Mouse (Mus musculus): ENCODE data around the gene Otof. TPM values are rescaled to one million over a fixed set of nuclear protein-coding genes. Genes with fewer than 3 reads are reported as not detected.

The Otof gene
- total RNA-seq (2015): not detected in 2 replicates
- 0.08 TPM in 1 of 2 replicates, not detected in the other for total RNA-seq (2017)

- ATAC-seq (replicated peaks; ENCODE audit: poor library complexity): no peak
Observed at GRCm38 (mm10) chr5:30461821-30462220, at the start of gene Otof. TSS of gene Otof (minus strand) at chr5:30461932.

GRCm38 (mm10) chr5:30497299-30497698, 35.6 kb upstream of the Otof start:
- ATAC-seq (replicated peaks; ENCODE audit: poor library complexity): no peak

GRCm38 (mm10) chr5:30496821-30497220, 35.1 kb upstream of the Otof start:
- no peak for ATAC-seq (replicated peaks; ENCODE audit: poor library complexity)

DNA sequence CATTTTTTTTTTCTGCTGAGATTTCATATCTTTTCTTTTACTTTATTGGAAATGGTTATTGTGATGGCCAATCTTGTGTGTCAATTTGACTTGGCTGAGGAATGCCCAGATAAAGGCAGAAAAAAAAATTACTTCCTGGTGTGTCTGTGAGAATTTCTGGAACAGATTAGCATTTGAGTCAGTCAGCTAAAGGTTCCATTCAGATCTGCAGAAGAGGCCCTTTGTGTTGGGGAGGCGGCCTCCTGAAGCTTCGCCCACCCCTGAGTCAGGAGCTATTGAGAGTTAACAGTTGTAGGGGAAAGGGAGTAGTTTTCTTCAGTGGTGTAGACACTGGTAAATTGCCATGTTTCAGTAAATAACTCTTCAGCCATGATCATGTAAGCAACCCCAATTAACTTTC, 33.6 kb upstream of the Otof start:
- ATAC-seq (replicated peaks; ENCODE audit: poor library complexity): no peak

GRCm38 (mm10) chr5:30494606-30495005, 32.9 kb upstream of the Otof start:
- no peak for ATAC-seq (replicated peaks; ENCODE audit: poor library complexity)

DNA sequence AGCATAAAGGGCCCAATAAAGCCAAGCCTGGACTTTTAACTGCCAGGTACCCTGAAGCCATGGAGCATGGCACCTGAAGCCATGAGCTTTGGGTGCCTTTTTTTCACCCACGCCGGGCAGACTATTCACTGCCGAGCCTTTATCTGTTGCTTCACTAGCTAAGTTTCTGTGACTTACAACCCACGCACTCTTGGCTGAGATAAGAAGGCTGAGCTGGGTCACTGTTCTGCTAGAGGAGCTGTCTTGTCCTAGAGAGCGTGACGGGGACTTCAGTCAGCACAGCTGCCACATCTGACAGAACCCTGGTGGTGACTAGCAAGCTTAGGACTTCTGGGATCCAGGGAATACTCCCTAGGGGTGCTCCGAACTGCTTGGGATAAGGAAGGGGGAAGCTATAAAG, 32.0 kb upstream of the Otof start:
- no peak for ATAC-seq (replicated peaks; ENCODE audit: poor library complexity)

DNA sequence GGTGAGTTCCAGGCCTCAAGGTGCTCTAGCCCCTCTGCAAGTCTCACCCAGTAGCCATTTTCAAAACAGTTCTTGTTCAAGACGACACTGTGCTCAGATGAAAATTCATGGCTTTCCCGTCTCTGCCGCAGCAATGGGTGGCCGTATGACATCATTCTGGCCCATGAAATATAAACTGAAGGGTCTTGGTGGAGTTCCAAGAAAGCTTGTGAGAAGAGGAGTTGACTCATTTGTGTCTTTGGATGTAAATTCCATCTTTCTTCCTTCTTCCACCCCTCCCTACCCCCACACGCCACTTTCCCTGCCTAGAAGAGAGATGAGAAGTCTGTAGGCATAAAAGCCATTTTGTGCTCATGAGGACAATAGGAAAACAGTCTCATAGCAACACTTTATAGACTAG, 29.1 kb upstream of the Otof start:
- ATAC-seq (replicated peaks; ENCODE audit: poor library complexity): no peak

- ATAC-seq (replicated peaks; ENCODE audit: poor library complexity): no peak
Observed at GRCm38 (mm10) chr5:30490215-30490614, 28.5 kb upstream of the Otof start.

DNA sequence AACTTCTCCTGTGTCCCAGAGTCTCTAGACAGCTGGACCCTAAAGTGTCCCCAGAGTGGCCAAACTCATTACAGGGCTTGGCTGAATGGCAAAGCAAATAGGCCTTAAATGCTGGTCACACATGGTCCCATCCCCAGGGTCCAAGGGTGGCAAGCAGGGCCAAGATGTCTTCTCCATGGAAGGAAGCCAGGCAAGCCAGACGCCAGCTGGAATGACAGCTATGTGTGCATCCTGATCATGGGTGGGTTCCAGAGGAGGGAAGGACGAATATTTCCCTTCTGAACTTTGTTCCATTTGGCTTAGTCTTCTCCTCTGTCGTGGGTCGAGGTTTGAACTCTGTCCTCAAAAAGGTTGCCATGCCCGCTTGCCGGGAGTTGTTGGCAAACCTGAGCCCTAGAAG, 23.4 kb upstream of the Otof start:
- no peak for ATAC-seq (replicated peaks; ENCODE audit: poor library complexity)

DNA sequence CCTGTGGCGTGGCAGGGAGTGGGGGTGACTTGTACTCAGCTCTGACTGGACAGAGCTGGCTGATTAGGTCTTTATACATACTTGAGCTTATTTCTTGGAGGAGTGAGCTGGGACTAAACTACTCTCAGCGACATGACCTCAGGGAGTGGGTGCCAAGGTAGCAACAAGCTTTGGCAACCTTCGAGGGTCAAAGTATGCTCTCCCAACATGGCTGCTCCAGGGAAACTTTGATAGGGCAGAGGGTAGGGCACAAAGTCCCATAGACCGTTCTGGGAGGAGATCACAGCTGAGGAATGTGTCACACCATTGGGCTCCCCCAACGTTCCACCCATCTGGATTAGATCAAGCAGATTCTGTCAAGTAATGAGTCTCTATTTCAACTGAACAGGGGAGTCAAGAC, 22.9 kb upstream of the Otof start:
- no peak for ATAC-seq (replicated peaks; ENCODE audit: poor library complexity)

GRCm38 (mm10) chr5:30483533-30483932, 21.8 kb upstream of the Otof start:
- no peak for ATAC-seq (replicated peaks; ENCODE audit: poor library complexity)

GRCm38 (mm10) chr5:30482319-30482718, 20.6 kb upstream of the Otof start:
- peak; percentile 80 for ATAC-seq (replicated peaks; ENCODE audit: poor library complexity)

GRCm38 (mm10) chr5:30476534-30476933, 14.8 kb upstream of the Otof start:
- ATAC-seq (replicated peaks; ENCODE audit: poor library complexity): peak; percentile 70

DNA sequence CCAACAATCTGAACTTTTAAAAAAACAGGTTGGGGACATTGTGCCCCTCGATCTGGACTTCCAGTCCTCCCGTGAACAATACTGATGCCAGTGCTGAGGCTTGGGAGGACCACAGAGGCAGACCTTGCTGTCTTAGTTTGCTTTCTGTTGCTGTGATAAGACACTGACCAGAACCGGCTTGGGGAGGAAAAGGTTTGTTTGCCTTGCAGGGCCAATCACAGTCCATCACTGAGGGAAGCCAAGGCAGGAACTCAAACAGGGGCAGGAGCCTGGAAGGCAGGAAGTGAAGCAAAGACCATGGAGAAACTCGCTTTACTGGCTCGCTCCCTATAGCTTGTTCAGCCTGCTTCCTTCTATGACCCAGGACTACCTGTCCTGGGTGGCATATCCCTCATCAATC, 10.4 kb upstream of the Otof start:
- ATAC-seq (replicated peaks; ENCODE audit: poor library complexity): no peak

DNA sequence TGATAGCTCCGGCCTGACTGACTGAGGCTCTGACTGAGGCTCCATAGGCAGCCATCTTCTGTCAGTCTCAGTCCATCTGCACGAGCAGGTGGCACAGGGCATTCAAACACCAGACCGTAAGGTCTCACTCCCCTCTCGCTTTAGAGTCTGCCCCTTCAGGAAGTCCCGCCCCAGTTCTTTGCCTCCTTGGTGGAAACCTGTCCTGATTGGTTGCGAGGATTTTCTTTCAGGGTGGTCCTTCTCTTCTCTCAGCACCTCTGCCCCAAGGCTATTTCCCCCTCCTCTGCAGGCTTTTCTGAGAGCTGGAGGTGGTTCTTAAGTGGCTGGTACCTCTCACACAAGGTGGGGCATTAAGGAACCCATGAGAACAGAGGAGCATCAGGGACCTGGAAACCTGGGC, 8.7 kb upstream of the Otof start:
- ATAC-seq (replicated peaks; ENCODE audit: poor library complexity): no peak

DNA sequence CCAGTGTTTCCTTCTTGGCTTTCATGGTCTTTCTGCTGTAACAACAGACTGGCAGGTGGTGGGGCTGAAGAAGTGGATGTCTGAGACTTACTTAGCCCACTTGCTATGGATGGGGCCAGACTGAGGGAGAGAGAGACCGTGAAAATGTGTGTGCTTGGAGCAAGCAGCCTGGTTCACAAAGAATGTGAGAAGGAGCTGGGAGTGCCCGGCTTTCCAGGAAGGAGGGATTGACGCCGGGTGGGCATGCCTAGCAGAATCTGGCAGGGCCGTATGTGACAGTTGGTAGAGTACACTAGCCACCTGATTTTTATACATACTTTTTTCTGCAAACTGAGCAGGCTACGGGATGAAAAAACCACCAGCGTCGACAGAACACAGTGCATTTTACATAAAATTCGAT, 4.6 kb upstream of the Otof start:
- no peak for ATAC-seq (replicated peaks; ENCODE audit: poor library complexity)

GRCm38 (mm10) chr5:30465861-30466260, 4.1 kb upstream of the Otof start, which contains the start of gene 1700001C02Rik:
TSS of gene 1700001C02Rik (plus strand) at chr5:30466047.
- no peak for ATAC-seq (replicated peaks; ENCODE audit: poor library complexity)

DNA sequence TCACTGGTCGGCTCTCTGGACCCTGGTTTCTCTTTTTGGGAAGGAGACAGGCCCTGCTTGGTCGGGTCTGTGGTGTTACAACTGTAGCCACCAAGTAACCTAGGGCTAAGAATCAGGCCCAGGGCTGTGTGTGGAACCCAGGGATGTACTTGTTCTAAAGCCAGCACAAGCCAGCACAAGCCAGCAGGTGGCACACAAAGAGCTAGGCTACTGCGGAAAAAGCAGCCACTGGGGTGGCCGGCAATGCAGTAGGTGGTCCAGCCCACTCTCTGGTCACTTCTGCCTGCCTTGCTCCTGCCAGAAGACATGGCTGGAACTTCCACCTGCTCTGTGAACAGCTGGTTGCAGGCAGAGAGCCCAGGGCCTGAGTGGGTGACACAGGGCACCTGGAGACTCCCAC, 1.6 kb downstream of the Otof start:
- ATAC-seq (replicated peaks; ENCODE audit: poor library complexity): no peak

DNA sequence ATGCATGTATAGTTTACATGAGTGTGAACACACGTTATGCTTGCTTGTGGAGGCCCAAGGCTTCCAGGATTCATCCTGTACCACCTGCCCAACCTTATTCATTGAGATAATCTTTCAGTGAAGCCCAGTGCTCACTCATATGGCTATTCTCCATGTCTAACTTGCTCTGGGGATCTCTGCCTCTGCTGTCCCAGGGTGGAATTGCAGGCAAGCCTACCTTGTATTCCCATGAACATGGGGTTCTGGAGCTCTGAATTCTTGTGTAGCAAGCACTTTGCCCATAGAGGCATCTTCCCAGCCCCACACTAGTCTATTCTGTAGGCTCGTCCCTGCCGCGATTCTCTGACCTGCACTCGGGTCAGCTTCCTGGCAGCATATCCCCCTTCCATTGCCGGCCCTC, 5.7 kb downstream of the Otof start:
- ATAC-seq (replicated peaks; ENCODE audit: poor library complexity): no peak

DNA sequence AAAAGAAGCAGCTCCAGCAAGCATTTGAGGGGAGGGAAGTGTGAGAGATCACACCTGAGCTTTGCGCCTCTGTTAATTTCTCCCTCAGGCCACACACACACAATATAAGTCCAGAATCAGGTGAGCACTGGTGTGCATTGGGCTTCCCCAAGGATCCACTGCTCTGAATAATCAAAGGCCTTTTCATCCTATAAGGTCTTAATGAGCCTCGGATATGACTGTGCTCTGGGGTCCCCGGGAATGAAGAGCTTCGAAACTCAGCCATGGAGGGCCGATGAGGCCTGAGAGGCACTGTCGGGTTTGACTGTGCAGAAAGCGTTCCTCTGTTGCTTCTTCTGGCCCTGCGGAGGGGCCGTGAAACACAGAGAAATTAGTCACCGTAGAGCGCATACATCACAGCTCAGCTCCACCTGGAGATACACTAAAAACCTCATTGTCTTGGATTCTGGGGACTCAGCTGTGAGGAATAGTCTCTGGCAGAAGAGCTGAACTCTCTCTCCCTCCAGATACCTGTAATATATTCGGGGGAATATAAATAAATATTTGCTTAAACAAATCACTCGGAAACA, 17.3 kb downstream of the Otof start:
- no peak for ATAC-seq (replicated peaks; ENCODE audit: poor library complexity)

DNA sequence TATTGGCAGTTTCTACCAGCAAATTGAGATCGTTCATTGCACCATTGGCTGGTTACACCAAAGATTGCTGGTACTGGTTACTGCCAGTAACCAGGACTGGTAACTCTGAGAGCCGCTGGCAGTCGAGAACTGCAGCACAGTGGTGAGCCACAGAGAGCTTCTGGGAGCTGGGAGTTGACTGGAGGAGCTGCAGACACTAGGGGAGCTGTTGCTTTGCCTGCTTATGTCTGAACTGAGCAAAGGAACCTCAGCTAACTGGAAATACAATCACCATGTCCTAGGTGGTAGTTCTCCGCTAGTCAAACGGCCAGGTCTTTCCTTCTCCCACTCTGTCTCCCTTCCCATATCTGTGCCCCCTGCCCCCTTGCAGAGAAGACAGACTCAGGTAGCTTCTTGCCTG, 19.5 kb downstream of the Otof start:
- ATAC-seq (replicated peaks; ENCODE audit: poor library complexity): peak; percentile 29; the same call in 1 of the 2 replicates

- no peak for ATAC-seq (replicated peaks; ENCODE audit: poor library complexity)
Observed at GRCm38 (mm10) chr5:30440308-30440906, 21.3 kb downstream of the Otof start.

- ATAC-seq (replicated peaks; ENCODE audit: poor library complexity): no peak
Observed at GRCm38 (mm10) chr5:30438931-30439330, 22.8 kb downstream of the Otof start.

Measured in megakaryocyte progenitor cell, adult 5-6 weeks (primary cell).